Mouse (Mus musculus) embryonic facial prominence, embryonic 10.5 days (tissue): ENCODE results near the gene Zfp541. TPM values are rescaled to one million over a fixed set of nuclear protein-coding genes. Genes with fewer than 3 reads are reported as not detected.

Source experiments
- DNase-seq: peaks from one replicate; pipeline ENCODE4 v3.0.0-alpha.2; 2017; ENCODE audit warnings: low spot score
- H3K27ac ChIP-seq: fragments of 300-500 bp; sonication (generic); replicated peaks from 2 replicates; pipeline ENCODE4 v1.5.1; 2016; ENCODE audit warnings: mild to moderate bottlenecking
- H3K27me3 ChIP-seq: fragments of 300-500 bp; sonication (generic); replicated peaks from 2 replicates; pipeline ENCODE4 v1.6.1; 2016; ENCODE audit warnings: low read depth, mild to moderate bottlenecking; ENCODE audit not compliant: poor library complexity, severe bottlenecking
- H3K36me3 ChIP-seq: fragments of 300-500 bp; sonication (generic); replicated peaks from 2 replicates; pipeline ENCODE4 v1.6.1; 2016; ENCODE audit warnings: mild to moderate bottlenecking, moderate library complexity
- H3K4me1 ChIP-seq: fragments of 300-500 bp; sonication (generic); 2 replicates; pipeline ENCODE4 v1.6.1; 2016
- H3K4me3 ChIP-seq: fragments of 300-500 bp; sonication (generic); 2 replicates; pipeline ENCODE4 v1.5.1; 2016; ENCODE audit warnings: mild to moderate bottlenecking, moderate library complexity
- H3K9me3 ChIP-seq: fragments of 300-500 bp; sonication (generic); 2 replicates; pipeline ENCODE4 v1.6.1; 2016; ENCODE audit warnings: mild to moderate bottlenecking
- WGBS: fragments of 180-500 bp; shearing (Covaris S2); methylation state at CpG from one replicate; pipeline ENCODE4 v1.1.7; 2016; 5-methylcytosine and 5-hydroxymethylcytosine counted together
- polyA plus RNA-seq: library from polyadenylated mRNA; unstranded; fragments of >200 nt; fragmentation: Nextera tagmentation; extraction: Ambion mirVana; gene quantifications from 2 replicates; pipeline ENCODE4 v1.2.1, GENCODE M21; 2016

Zfp541 gene
- polyA plus RNA-seq, 1 experiment from 2014 or later = 0.05 TPM

GRCm38 (mm10) chr7:16033059-16033458 is 28.6 kb upstream of the Zfp541 start:
- H3K4me1 ChIP-seq = peaks cover 3% of the 10 kb centered on the region; the same call in 1 of the 2 replicates
- no peak overlapping the region for H3K4me3 ChIP-seq
- DNase-seq = no peak
- WGBS = 90% methylated on average over 1 of the region's 1 CpGs
- H3K36me3 ChIP-seq = peaks cover 53% of the 10 kb centered on the region
- no peak overlapping the region for H3K27ac ChIP-seq
- H3K9me3 ChIP-seq = peaks cover 7% of the 10 kb centered on the region; the same call in 1 of the 2 replicates
- H3K27me3 ChIP-seq = no peaks in the 10 kb centered on the region

DNA sequence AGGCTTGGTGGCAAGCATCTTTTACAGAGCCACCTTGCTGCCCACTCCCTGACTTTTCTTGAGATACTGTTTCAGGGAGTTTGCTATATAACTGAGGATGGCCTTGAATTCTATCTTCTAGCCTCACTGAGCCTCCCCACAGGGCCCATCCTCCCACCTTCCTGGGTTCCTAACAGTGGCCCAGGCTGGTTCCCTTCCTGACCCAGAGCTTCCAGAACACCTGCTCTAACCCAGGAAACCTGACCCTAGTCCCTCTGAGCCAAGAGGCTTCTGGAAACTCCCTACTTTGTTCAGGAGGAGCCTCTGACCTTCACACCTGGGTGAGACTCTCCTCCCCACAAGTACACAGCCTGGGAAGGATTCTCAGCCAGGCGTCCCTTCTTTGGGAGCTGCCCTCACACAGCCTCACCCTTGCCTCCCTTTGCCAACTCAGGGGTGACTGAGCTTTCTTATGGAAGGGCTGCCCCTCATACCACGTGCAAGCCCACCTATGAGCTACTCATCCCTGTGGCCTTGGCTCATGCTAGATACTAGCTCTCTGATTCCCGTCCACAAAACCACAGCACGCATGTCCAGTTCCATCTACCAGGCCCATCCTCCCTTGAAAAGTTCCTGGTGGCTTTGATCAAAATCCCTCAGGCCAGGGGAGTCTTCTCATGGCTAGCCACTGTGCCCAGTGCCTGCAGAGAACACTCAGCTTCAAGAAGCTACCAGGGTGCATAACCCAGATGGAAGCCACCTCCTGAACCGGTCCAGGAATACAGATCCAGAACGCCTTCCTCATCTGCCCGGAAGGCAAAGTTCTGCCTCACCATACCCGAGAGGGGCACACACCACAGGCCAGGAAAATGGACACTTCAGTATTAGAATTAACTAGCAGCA is 27.8 kb upstream of the Zfp541 start:
- H3K4me1 ChIP-seq = peaks cover 3% of the 10 kb centered on the region; the same call in 1 of the 2 replicates
- H3K27ac ChIP-seq = no peak overlapping the region
- H3K36me3 ChIP-seq = peaks cover 48% of the 10 kb centered on the region
- H3K9me3 ChIP-seq = peaks cover 7% of the 10 kb centered on the region; the same call in 1 of the 2 replicates
- 92% methylated on average over 8 of the region's 8 CpGs for WGBS
- H3K27me3 ChIP-seq = no peaks in the 10 kb centered on the region
- no peak overlapping the region for H3K4me3 ChIP-seq
- DNase-seq = no peak

GRCm38 (mm10) chr7:16036972-16037371 is 24.6 kb upstream of the Zfp541 start:
- Histone ChIP-seq H3K4me3 (no peak overlapping the region), H3K9me3 (no peaks in the 10 kb centered on the region), H3K27ac (no peak overlapping the region), H3K36me3 (peaks cover 34% of the 10 kb centered on the region), H3K27me3 (no peaks in the 10 kb centered on the region), H3K4me1 (no peaks in the 10 kb centered on the region)
- WGBS = 91% methylated on average over 6 of the region's 6 CpGs
- DNase-seq = no peak

DNA sequence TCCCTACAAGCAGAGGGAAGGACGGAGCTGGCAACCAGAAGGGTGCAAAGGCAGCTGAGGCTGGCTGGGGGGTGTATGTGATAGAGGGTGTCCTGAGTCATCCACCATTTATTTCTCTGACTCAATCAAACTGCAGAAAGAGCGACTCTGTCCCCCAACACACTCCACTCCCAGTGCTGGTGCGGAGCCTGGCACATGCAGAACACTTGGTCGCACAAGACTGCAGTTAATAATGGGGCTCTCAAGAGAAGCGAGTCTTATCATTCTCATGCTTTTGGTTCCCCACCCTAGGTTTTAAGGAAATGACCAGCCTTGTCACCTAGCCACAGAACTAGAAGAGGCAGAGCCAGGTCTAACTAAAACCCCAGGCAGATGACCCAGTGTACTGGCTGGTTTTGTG is 22.3 kb upstream of the Zfp541 start:
- H3K4me3 ChIP-seq = no peak overlapping the region
- peaks cover 36% of the 10 kb centered on the region for H3K36me3 ChIP-seq
- peaks cover 18% of the 10 kb centered on the region for H3K4me1 ChIP-seq
- no peak for DNase-seq
- WGBS = 93% methylated on average over 5 of the region's 5 CpGs
- H3K27ac ChIP-seq = no peak overlapping the region
- H3K9me3 ChIP-seq = no peaks in the 10 kb centered on the region
- H3K27me3 ChIP-seq = no peaks in the 10 kb centered on the region

- Histone ChIP-seq H3K27me3 (no peaks in the 10 kb centered on the region), H3K4me3 (no peak overlapping the region), H3K36me3 (peaks cover 33% of the 10 kb centered on the region), H3K27ac (no peak overlapping the region), H3K9me3 (no peaks in the 10 kb centered on the region), H3K4me1 (peaks cover 36% of the 10 kb centered on the region)
- 87% methylated on average over 2 of the region's 2 CpGs for WGBS
- DNase-seq = no peak
Measured at GRCm38 (mm10) chr7:16041208-16041607, 20.4 kb upstream of the Zfp541 start.

- DNase-seq = no peak
- 64% methylated on average over 10 of the region's 10 CpGs for WGBS
Measured at GRCm38 (mm10) chr7:16042850-16043775, 18.5 kb upstream of the Zfp541 start.

GRCm38 (mm10) chr7:16043861-16044435 is 17.7 kb upstream of the Zfp541 start:
- peak overlapping the region; percentile 87 for H3K4me3 ChIP-seq
- peaks cover 30% of the 10 kb centered on the region for H3K36me3 ChIP-seq
- peak overlapping the region; percentile 98 for H3K27ac ChIP-seq
- H3K9me3 ChIP-seq = no peaks in the 10 kb centered on the region
- DNase-seq = peak; percentile 56
- WGBS = 25% methylated on average over 3 of the region's 3 CpGs
- H3K4me1 ChIP-seq = peaks cover 41% of the 10 kb centered on the region
- H3K27me3 ChIP-seq = no peaks in the 10 kb centered on the region

More at GRCm38 (mm10) chr7:16042850-16043775, 18.5 kb upstream of the Zfp541 start:
- Histone ChIP-seq H3K36me3 (peaks cover 33% of the 10 kb centered on the region), H3K4me3 (peak overlapping the region; percentile 87), H3K27ac (peak overlapping the region; percentile 98), H3K4me1 (peaks cover 40% of the 10 kb centered on the region), H3K9me3 (no peaks in the 10 kb centered on the region), H3K27me3 (no peaks in the 10 kb centered on the region)

DNA sequence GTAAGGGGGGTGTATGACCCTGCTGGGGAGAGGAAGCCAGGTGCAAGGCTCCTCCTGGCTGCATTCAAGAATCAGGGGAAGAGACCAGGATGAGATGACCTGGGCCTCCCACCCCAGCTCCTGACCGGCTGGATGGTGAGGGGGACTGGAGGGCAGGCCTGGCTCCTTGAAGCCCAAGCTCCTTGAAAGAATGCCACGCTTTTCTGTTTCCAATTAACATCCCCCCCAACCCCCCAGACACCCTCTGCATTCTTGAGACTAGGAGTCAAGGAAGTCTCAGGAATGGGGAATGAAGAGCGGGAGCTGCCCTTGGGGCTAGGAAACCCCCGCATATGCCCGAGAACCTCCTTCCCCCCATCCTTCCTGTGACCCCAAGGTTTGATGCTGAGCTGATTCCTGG is 17.1 kb upstream of the Zfp541 start:
- H3K27me3 ChIP-seq = no peaks in the 10 kb centered on the region
- WGBS = 17% methylated on average over 5 of the region's 5 CpGs
- H3K36me3 ChIP-seq = peaks cover 24% of the 10 kb centered on the region
- peak overlapping the region; percentile 87 for H3K4me3 ChIP-seq
- peak overlapping the region; percentile 98 for H3K27ac ChIP-seq
- peaks cover 47% of the 10 kb centered on the region for H3K4me1 ChIP-seq
- DNase-seq = peak; percentile 84
- no peaks in the 10 kb centered on the region for H3K9me3 ChIP-seq

DNA sequence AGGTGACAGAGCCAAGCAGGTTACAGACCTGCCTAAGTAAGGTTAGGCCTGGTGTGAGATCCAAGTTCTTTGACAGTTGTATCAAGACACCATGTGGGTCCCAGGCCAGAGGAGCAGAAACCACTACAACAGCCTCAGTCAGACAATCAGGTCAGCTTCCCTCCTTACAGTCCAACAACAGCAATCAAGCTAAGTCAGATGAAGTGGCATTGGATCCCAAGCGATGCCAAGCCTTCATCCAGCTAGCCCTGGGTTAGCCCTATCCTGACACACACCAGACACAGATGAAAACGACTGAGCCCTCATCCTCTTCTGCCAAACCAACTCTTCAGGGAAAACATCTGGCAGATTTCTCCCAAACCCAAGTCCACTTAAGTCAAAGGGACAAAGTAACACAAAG is 16.1 kb upstream of the Zfp541 start:
- peaks cover 19% of the 10 kb centered on the region for H3K36me3 ChIP-seq
- peaks cover 57% of the 10 kb centered on the region for H3K4me1 ChIP-seq
- no peaks in the 10 kb centered on the region for H3K9me3 ChIP-seq
- H3K27ac ChIP-seq = peak overlapping the region; percentile 98
- no peak for DNase-seq
- no peaks in the 10 kb centered on the region for H3K27me3 ChIP-seq
- H3K4me3 ChIP-seq = peak overlapping the region; percentile 87
- WGBS = 49% methylated on average over 2 of the region's 2 CpGs

DNA sequence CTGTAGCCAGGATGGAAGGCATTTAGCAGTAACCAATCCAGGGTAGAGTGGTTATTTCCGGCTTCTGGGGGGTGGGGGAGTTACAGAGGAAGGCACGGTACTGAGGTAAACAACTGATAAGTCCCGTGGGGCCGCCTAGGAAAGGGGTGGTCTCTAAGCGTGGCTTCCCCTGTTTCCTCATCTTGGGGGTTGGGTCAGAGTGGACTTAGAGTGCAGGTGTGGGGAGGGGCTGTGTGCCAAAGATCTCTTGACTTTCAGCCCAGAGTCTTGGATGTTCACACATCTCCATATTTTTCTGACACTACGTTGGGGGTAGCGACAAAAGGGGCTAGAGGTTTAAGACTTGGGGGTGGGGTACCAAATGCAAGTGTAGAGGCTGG is 15.5 kb upstream of the Zfp541 start:
- H3K36me3 ChIP-seq = peaks cover 19% of the 10 kb centered on the region
- H3K4me1 ChIP-seq = peaks cover 58% of the 10 kb centered on the region
- H3K4me3 ChIP-seq = peak overlapping the region; percentile 87
- 3% methylated on average over 7 of the region's 7 CpGs for WGBS
- H3K27me3 ChIP-seq = no peaks in the 10 kb centered on the region
- no peaks in the 10 kb centered on the region for H3K9me3 ChIP-seq
- H3K27ac ChIP-seq = peak overlapping the region; percentile 98
- DNase-seq = peak; percentile 81

DNA sequence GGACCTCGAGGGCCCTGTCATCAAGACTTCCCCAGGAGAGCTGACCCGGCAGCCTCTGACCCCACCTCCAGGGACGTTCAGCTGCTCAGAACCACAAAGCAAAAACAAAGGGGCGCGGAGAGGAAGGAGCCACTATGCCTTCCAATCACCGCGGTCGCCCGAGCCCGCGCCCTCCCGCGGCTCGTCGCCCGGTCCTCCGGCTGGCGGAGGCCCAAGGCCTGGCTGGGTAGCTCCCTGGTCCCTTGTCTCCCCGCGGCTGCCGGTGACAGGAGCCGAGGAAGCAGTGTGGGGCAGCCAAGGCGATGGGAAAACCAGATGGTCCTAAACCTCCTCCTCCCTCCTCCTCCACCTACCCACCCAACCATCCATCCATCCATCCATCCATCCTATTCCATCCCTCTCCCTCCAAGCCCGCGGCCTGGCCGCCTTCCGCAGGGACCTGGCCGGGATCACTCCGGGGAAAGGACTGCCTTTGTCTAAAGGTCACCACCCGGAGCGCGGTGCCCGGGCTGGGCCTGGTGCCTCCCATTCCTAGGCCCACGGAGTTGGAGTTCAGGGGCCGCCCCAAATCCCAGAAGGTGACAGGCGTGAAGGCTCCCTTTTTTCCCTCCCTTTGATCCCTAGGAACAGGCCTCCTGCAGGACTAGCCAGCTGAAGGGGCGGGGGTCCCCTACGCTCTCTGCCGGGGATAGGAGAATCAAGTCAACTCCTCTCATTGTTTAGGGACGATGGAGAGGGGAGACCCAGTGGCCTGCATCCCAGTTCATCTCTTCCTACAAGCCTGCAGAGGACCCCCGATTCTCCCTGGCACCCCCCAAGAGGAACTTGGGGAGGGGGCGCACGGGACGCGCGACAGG is 14.9 kb upstream of the Zfp541 start:
- peak; percentile 76 for DNase-seq
- Histone ChIP-seq H3K4me3 (peak overlapping the region; percentile 87), H3K27ac (peak overlapping the region; percentile 98), H3K27me3 (no peaks in the 10 kb centered on the region), H3K9me3 (no peaks in the 10 kb centered on the region), H3K36me3 (peaks cover 19% of the 10 kb centered on the region), H3K4me1 (peaks cover 58% of the 10 kb centered on the region)
- WGBS = under 1% methylated on average over 46 of the region's 46 CpGs
